Mouse (Mus musculus): ENCODE results near the gene Gm10570. TPM values are rescaled to one million over a fixed set of nuclear protein-coding genes. Genes with fewer than 3 reads are reported as not detected.
A peak's percentile ranks its signal among the peaks of the same experiment; 100 is the strongest.

Gene Gm10570
- total RNA-seq, 1 experiment from 2014 or later: not detected

DNA sequence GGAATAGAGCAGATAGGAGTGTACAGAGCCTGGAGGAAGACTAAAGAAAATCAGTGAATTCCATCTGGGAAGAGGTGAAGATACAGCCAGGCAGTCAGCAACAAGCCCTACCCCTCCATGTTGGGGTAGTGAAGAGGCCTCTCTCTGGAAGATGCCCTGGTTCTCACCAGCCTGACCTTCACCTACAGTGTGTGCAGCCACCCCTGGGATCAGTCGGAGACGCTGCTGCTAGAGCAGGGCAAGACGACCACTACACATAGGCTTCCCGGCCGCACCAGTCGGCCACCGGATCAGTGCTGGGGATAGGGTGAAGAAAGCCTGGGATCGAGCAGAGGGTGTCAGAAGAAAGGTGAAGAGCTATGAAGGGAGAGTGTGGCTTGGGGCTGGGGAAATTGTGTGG, 780 bp upstream of the Gm10570 start:
- ATAC-seq (replicated peaks; ENCODE audit: insufficient number of reproducible peaks, low FRiP score, low TSS enrichment, poor library complexity, severe bottlenecking): no peak

DNA sequence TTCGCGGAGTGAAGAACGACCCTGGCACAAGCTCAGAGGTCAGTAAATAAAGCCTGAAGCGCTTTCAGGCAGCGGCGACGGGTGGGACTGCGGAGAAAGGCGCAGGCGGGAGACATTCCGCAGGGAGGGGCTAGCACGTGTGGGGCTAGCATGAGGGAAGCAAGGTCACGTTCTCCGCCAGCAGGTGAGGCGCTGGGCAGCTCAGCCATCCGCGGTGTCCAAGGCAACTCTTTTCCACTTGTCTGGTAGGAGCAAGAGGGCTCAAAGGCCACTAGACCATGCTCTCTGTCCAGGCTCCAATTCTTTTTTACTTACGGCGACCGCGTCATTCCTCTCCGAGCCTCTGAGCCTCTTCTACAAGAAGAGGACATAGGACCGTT, 633 bp downstream of the Gm10570 start:
- no peak for ATAC-seq (replicated peaks; ENCODE audit: insufficient number of reproducible peaks, low FRiP score, low TSS enrichment, poor library complexity, severe bottlenecking)

DNA sequence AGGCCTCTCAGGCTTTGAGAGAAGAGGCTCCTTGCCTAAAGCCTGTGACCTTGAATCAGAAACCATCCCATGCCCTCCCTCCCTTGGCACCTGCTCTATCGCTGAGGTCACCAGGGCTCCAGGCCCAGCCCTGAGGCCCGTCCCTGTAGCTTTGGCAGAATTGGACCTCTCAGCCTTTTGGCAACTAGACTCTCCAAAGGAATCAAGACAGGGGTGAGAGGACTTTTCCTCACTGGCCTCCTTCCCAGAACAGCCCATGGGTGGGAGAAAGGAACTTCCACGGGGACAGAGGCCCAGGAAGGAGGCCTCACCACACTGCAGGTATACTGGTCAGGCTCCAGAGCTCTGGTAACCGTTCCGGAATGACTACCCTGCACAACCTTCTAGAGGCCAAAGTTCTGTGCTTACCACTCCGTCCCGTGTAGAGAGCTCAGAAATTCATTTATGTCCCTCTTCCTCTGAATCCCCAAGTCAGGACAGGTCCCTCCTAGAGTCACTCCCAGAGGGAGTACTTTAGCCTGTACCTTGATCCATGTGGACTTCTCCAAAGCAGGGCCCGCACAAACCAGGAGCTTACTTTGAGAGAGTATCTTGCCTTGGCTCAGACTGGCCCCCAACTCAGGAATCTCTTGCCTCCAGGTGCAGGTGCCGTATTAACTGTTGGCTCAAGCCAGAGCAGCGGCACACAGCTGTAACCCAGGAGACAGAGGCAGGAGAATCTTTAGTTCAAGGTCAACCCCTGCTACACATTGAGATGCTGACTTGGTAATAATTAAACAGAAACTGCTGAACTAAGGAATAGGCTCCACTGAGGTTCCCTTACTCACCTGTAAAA, 1.5 kb downstream of the Gm10570 start:
- ATAC-seq (replicated peaks; ENCODE audit: insufficient number of reproducible peaks, low FRiP score, low TSS enrichment, poor library complexity, severe bottlenecking): no peak

DNA sequence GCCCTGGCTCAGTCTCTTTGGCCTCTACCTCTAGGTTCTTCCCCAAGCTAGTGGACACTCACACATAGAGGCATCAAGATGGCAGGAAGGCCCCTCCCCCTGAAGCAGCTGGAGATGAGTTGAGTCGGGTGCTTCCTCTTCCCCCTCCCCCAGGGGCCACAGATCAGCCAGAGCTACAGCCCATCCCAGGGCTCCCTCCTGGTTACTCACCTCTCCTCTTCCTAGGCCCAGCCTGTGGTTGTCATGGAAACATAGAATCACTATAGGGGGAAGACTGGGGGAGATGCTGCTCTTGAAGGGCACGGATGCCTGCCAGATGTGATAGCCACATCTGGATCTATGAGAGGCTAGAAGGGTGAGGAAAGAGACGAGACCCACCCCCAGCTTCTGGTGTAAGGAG, 3.7 kb downstream of the Gm10570 start:
- ATAC-seq (replicated peaks; ENCODE audit: insufficient number of reproducible peaks, low FRiP score, low TSS enrichment, poor library complexity, severe bottlenecking): no peak

DNA sequence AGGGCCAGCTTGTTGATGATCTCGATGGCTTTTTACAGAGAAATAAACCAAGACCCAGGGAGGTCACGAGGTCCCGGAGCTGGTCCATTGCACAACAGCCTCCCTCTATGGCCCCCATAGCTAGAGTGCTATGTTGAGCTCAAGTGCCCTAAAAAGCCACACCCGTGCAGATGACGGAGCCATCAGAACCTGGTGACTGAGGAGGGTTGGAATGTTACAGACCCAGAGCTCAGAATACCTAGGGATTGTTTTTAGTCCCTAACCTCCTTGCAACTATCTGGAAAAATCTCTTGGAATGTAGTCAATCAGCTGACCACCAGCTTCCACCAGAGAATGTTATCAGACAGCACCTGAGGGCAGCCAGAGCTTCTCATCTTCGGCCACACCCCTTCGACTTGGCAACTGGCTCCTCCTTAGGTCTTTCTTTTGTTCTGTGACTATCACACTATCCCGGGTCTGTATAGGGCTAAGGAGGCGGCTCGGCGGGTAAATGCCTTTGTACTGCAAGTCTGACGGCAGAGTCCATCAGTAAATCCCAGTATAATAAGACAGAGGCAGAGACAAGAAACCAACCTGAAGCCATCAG, 6.1 kb downstream of the Gm10570 start:
- no peak for ATAC-seq (replicated peaks; ENCODE audit: insufficient number of reproducible peaks, low FRiP score, low TSS enrichment, poor library complexity, severe bottlenecking)

DNA sequence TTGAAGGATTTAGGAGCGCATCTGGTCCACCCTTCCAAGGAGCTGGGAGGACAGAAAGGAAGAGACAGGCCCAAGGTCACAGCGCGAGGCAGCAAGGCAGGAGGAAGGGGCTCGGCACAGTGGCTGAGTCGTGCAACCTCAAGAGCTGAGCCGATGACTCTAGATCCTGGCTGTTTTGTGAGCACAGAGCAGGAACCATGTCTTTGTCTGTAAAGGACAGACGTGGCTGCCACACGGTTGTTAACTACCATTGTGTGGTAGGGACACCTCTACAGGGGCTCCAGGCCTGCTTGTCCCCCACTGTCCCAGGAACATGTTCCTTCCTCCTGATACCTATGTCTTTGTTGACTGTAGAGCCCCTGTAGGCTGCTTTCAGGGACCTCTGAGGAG, 8.8 kb downstream of the Gm10570 start:
- ATAC-seq (replicated peaks; ENCODE audit: insufficient number of reproducible peaks, low FRiP score, low TSS enrichment, poor library complexity, severe bottlenecking): no peak

DNA sequence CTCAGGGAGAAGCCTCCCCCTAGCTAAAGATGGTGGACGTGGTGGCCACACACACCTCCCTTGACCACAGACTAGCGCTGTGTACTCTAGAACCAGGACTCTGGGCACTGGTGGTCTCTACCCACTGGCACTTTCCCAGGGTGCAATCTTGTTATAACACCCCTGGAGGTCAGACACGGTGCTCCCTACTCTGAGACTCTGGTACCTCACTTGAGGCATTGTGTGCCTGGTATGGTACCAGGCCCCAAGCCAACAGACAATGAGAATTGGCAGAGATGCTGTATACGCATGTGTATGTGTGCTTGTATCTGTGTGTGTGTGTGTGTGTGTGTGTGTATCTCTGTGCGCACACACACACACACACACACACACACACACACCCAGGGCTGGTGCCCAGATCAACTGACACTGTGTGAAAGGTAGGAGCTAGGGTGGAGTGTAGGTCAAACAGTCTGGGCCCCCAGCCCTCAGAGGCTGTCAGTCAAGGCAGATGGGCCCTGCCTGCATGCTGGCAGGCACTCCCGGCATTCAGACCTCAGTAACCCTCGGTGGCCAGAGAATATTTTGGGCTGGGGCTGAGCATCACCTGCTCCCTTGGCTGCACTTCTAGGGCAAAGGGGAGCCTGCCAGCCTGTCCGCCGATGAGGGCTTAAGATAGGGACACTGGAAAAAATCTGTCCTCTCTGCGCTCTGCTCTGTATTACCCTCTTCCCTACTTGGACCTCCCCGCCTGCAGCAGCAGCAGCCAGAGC, 9.4 kb downstream of the Gm10570 start:
- ATAC-seq (replicated peaks; ENCODE audit: insufficient number of reproducible peaks, low FRiP score, low TSS enrichment, poor library complexity, severe bottlenecking): no peak

DNA sequence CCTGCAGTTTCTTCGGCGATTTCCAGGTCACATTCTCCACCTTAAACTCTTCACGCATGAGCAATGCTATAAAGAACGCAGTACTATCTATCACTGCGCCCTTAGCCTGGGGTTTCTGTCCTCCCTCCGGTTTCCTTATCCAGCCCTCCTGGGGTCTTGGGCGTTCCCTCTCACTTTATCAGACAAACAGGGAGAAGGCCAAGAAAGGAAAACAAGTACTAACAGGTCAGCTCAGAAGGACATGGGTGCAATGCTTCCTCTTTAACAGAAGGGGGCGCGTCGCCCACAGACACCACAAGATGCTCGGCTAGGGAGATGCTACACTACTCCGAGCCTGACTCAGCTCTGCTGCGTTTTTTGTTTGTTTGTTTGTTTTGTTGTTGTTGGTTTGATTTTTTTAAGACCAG, 11.3 kb downstream of the Gm10570 start:
- 0 out of 2 replicates have a peak, but pooled peaks have one; percentile 33 for ATAC-seq (replicated peaks; ENCODE audit: insufficient number of reproducible peaks, low FRiP score, low TSS enrichment, poor library complexity, severe bottlenecking)

DNA sequence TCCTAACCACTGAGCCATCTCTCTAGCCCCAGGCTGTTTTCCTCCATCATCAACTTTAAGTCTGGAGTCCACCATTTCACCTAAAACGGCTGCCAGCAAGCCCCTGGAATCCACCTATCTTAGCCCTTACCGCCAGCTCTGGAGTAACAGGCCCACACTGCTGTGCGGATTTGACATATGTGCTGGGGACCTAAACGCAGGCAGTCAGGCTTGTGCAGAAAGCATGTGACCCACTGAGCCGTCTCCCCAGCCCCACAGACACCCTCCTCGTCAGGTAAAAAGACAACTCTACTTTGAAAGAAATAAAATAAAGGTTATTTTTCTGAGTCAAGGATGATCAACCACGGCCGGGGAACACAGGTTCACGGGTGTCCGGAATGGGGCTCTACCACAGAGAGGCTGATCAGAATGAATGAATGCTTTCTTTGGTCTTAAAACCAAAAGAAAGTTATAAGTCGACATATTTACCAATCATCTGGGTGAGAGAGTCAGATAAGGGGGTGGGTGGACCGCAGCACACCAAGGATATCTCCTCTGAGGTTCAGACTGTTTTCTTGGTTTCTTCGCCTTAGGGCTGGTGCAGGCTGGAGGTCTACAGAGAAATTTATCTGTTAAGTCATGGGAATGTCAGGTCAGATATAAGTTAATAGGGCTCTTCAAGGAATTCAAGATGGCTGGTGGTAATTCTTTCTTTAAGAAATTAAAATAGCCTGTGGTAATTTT, 12.1 kb downstream of the Gm10570 start:
- ATAC-seq (replicated peaks; ENCODE audit: insufficient number of reproducible peaks, low FRiP score, low TSS enrichment, poor library complexity, severe bottlenecking): no peak

DNA sequence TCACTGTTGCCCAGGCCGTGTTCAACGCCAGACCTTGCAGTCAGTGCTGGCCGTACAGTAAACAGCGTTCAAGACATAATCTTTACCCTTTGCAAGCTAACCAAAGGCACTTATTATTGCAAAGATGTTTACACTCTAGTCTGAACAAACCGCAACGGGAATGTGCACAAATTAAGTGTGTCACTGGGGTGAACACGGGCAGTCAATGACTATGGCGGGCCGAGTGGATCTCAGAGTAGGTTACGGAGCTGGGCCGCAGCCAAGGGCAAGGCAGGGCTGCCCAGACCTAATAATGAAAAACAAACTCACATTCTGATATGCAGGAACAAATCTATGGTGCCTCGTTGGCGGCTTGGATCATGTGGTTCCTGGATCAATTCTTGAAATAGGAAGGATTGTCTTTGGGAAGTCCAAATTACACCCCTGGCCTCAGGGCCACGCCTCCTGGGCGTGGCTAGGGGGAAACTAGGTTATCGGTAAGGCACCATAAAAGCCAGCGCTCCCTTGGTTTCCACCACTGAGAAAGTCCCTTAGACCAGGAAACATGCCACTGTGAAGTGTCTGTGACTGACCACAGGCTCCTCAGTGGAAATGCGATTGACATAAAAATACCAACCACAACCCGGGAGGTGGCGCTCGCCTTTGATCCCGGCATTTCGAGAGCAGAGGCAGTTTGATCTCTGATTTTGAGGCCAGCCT, 13.3 kb downstream of the Gm10570 start:
- no peak for ATAC-seq (replicated peaks; ENCODE audit: insufficient number of reproducible peaks, low FRiP score, low TSS enrichment, poor library complexity, severe bottlenecking)

DNA sequence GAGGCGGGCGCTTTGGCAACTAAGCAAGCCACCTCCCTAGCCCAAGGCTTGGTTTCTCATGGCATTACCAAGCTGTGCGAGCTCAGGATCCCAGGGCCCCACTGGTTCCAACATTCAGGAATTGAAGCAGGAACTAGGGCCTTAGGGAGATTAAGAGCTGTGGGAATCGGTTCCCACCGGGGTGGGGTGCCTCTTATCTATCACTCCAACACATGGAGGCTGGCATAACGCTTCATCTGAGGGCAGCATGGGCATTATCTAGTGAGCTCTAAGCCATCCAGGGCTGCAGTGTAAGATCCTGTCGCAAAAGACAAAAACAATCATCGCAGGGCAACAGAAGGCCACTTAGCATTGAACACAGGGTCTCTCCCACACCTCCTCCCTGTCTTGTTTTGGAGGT, 14.0 kb downstream of the Gm10570 start:
- no peak for ATAC-seq (replicated peaks; ENCODE audit: insufficient number of reproducible peaks, low FRiP score, low TSS enrichment, poor library complexity, severe bottlenecking)

DNA sequence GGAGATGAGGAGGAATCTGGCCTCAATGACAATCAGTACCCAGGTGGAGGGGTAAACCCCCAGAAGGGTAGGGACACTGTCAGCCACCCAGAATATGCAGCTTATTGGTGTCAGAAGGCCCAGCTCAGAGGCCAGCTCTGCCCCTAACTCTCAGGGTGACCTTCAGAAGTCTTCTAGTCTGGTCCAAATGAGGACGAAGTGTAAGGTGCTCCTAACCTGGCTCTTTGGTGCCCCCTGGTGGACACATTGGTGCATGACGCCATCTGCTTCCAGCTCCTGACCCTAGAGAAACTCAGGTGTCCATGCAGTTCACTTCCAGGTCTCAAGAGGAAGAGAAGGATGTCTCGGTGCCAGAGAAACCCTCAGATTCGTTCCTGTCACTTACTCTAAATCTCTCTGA, 16.2 kb downstream of the Gm10570 start:
- peak; percentile 80 for ATAC-seq (replicated peaks; ENCODE audit: insufficient number of reproducible peaks, low FRiP score, low TSS enrichment, poor library complexity, severe bottlenecking)

DNA sequence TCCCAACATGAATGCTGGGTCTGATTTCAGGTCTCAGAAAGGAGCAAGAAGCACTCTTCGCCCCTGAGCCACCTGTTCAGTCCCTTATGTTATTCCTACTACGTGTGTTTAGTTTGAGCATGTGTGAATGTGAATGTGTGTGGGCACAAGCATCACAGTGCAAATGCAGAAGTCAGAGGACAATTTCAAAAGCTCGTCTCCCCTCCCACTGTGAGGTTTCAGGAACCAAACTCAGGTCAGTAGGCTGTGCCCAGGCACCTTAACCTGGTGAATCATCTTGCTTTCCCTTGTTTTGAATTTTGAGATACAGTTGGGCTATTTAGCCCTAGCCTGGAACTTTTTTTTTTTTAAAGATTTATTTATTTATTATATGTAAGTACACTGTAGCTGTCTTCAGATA, 18.6 kb downstream of the Gm10570 start:
- ATAC-seq (replicated peaks; ENCODE audit: insufficient number of reproducible peaks, low FRiP score, low TSS enrichment, poor library complexity, severe bottlenecking): no peak

DNA sequence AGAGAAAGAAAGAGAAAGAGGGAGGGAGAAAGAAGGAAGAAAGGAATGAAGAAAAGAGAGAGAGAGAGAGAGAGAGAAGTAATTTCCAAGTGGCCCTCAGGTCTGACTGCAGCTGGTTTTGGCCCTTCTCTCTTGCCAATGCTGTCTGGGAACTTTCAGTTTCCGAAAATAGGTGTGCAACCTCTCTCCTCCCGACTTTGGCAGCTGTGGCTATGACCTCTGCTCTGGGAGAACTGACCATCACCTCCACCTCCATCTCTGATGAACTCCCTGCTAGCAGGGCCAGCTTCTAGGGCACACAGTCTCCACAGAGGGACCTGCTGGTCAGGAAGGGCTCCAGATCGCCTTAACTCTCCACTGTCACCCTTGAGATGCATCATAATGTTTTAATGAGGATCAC, 21.9 kb downstream of the Gm10570 start:
- ATAC-seq (replicated peaks; ENCODE audit: insufficient number of reproducible peaks, low FRiP score, low TSS enrichment, poor library complexity, severe bottlenecking): no peak

DNA sequence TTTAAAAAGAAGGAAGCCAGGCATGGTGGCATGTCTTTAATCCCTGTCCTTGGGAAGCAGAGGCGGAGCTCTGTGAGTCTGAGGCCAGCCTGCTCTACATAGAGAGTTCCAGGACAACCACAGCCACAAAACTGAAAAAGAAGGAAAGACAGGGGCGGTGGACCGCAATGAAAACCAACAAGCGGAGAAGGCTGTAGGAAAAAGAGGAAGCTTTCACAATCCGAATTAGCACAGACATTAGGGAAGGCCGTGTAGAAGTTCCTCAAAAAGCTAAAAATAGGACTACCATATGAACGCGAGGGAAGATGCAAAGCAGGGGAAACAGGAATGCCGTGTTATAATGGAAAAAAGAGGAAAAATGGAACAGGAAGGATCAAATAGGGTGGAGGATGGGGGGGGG, 24.6 kb downstream of the Gm10570 start:
- ATAC-seq (replicated peaks; ENCODE audit: insufficient number of reproducible peaks, low FRiP score, low TSS enrichment, poor library complexity, severe bottlenecking): 0 out of 2 replicates have a peak, but pooled peaks have one; percentile 40

DNA sequence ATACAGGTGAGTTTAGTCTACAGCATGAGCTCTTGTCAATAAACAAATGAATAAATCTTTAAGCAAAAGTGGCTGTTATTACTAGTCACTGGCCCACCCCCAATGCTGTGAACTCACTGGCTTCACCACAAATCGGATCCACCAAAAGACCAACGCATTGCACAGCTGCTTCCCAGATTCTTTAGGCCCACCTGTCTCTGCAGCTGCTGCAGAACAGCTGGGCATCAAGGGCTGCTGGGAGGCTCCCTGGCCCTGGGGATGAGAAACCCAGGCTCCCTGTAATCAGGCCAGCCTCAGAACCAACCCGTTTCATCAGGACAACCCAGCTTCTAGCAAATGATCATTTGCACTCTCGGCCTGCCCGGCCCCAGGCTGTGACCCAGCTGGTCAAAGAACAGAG, 25.6 kb downstream of the Gm10570 start:
- no peak for ATAC-seq (replicated peaks; ENCODE audit: insufficient number of reproducible peaks, low FRiP score, low TSS enrichment, poor library complexity, severe bottlenecking)

DNA sequence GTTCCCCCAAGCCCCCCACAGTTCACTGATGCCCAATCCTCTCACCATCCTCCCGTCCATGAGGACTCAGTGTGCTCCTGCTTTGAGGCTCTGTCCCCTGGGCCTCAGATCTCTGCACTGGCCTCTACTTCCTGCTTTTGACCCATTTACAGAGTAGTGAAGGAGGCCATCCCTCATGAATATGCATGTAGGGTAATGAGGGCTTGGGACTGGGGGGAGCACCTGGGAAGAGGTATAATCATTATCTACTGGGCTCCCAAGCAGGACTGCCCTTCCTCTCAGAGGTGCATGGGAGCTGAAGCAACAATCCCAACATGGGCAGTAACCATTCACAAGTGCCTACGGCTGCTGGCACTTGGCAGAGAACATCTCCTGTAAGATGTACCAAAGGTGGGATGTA, 29.4 kb downstream of the Gm10570 start, which contains the start of gene Serinc2:
Gene Serinc2, minus strand, starts transcription at position 101 of the 400 bp plus-strand sequence.
- ATAC-seq (replicated peaks; ENCODE audit: insufficient number of reproducible peaks, low FRiP score, low TSS enrichment, poor library complexity, severe bottlenecking): no peak

DNA sequence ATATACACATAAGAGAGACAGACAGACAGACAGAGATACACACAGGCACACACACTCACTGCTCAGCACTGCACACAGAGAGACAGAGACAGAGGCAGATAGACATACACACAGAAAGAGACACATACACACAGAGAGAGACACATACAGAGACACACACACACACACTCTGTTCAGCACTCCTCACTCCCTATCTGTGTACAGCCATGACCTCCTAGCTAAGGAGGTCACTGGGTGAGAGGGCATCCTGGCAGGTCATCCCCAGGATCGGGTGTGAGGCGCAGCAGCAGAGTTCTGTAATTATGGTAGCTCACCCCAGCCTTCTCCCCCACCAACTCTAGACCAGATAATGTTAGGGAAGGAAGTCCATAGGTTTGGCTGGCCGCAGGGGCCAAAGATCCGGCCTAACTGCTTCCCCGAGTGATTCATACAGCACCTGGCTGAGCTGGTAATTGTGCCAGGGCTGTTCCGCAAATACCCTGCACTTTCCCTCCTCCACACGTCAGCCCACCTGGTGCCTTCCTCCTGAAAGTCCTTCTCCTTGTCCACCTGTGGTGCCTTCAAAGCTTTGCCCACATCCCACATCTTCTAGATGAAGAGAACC, 31.8 kb downstream of the Gm10570 start:
- no peak for ATAC-seq (replicated peaks; ENCODE audit: insufficient number of reproducible peaks, low FRiP score, low TSS enrichment, poor library complexity, severe bottlenecking)

All from monocyte, adult 5-6 weeks (primary cell).